Mouse (Mus musculus) neural tube, embryonic 13.5 days (tissue): ENCODE data around the gene Rpl38. TPM values are rescaled to one million over a fixed set of nuclear protein-coding genes. Genes with fewer than 3 reads are reported as not detected.

Source experiments
- ATAC-seq: fragments of 200-750 bp; cut with Nextera tagmentation; 2 replicates; pipeline ENCODE4 v1.8.0; 2017; ENCODE audit warnings: low read depth, mild to moderate bottlenecking, moderate TSS enrichment, moderate library complexity
- H3K27ac ChIP-seq: fragments of 300-500 bp; sonication (generic); replicated peaks from 2 replicates; pipeline ENCODE4 v1.5.1; 2015; ENCODE audit warnings: moderate library complexity, mild to moderate bottlenecking, inconsistent platforms
- H3K27me3 ChIP-seq: fragments of 300-500 bp; sonication (generic); 2 replicates; pipeline ENCODE4 v1.6.1; 2015; ENCODE audit warnings: mild to moderate bottlenecking, inconsistent platforms
- H3K36me3 ChIP-seq: fragments of 300-500 bp; sonication (generic); 2 replicates; pipeline ENCODE4 v1.6.1; 2015; ENCODE audit warnings: mild to moderate bottlenecking, inconsistent platforms
- H3K4me1 ChIP-seq: fragments of 300-500 bp; sonication (generic); replicated peaks from 2 replicates; pipeline ENCODE4 v1.6.1; 2015; ENCODE audit warnings: inconsistent platforms
- H3K4me2 ChIP-seq: fragments of 300-500 bp; sonication (generic); 2 replicates; pipeline ENCODE4 v1.6.1; 2015; ENCODE audit warnings: inconsistent platforms, mild to moderate bottlenecking, moderate library complexity
- H3K4me3 ChIP-seq: fragments of 300-500 bp; sonication (generic); 2 replicates; pipeline ENCODE4 v1.5.1; 2015; ENCODE audit warnings: mild to moderate bottlenecking, inconsistent platforms
- H3K9ac ChIP-seq: fragments of 300-500 bp; sonication (generic); 2 replicates; pipeline ENCODE4 v1.6.1; 2015; ENCODE audit warnings: moderate library complexity, mild to moderate bottlenecking, inconsistent platforms
- H3K9me3 ChIP-seq: fragments of 300-500 bp; sonication (generic); 2 replicates; pipeline ENCODE4 v1.6.1; 2016; ENCODE audit warnings: inconsistent platforms
- WGBS: fragments of 180-500 bp; shearing (Covaris S2); methylation state at CpG from one replicate; pipeline ENCODE4 v1.1.7; 2015; 5-methylcytosine and 5-hydroxymethylcytosine counted together
- polyA plus RNA-seq: library from polyadenylated mRNA; unstranded; fragments of >200 nt; fragmentation: Nextera tagmentation; extraction: Ambion mirVana; gene quantifications from 2 replicates; pipeline ENCODE4 v1.2.1, GENCODE M21; 2015

Rpl38 gene
- polyA plus RNA-seq, 1 experiment from 2014 or later, result 850 TPM

DNA sequence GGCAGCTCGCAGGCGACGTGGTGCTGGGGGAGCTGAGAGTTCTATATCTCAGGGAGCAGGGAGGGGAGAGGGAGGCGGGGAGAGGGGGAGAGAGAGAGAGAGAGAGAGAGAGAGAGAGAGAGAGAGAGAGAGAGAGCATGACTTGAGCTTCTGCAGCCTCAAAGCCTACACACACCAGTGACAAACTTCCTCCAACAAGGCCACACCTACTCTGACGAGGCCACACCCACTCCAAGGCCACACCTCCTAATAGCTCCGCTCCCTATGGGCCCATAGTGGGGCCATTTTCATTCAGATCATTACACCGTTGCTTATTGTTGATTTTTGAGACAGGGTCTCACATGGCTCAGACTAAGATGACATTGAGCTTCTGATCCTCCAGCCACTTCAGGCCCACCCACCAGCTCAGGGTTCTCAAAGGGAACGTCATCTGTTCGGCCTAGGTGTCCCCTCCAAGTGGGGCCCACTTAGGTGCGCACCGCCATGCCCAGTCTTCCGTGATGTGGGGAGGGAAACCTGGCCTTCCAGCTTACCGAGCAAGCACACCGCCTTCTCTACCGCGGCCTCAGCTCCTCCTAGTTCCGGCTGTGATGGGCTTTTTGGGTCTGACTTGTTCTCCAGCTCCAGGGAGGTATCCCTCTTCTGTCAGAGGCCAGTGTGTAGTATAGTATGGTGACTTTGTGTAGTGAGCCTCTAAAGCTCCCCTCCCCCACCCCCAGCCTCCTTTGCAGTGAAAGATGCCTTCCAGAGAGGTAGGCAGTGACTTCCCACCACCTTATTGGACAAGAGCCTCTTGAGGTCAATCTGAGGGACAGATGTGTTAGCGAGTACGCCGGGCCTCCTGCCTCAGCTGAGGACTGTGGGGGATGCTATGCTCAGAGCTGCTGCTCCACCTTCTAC lies 15.6 kb downstream of the Rpl38 start:
- no peak overlapping the region for H3K4me2 ChIP-seq
- peaks cover 40% of the 10 kb centered on the region for H3K4me1 ChIP-seq
- H3K9me3 ChIP-seq, result no peaks in the 10 kb centered on the region
- no peak overlapping the region for H3K27ac ChIP-seq
- no peak overlapping the region for H3K9ac ChIP-seq
- no peak for ATAC-seq
- WGBS, result 73% methylated on average over 20 of the region's 20 CpGs
- H3K36me3 ChIP-seq, result no peaks in the 10 kb centered on the region
- no peak overlapping the region for H3K4me3 ChIP-seq
- no peaks in the 10 kb centered on the region for H3K27me3 ChIP-seq

DNA sequence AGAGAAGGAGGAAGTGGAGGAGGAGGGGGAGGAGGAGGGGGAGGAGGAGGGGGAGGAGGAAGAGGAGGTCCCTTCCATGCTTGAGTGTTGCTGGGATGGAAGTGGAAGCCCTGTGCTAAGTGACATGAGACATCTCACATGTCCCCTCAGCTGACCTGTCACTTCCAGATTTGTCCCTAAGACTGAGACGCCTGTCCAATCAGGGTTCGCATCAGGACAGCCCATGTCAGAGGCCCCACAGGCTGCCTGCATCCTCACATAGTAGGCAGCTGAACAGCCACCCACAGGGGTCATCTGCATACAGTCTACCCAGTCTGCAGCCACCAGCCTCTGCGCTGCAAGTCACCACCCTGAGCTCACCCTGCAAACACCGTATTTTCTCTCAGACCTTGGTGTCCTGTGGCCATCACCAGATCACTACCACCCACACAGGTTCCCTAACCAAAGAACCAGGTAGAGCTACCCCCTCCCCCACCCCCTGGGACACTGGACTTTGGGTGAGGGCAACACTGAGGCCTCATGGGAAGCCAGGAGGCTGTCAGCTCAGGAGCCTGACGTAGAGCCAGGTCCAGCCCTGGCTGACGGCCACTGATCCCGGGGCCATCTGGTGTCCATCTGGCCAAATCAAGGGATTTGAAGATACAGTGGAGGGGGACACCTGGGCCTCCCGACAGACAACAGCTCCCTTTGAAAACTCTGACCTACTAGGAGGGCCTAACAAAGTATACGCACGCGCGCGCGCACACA lies 16.5 kb downstream of the Rpl38 start:
- Histone ChIP-seq H3K9me3 (no peaks in the 10 kb centered on the region), H3K27me3 (no peaks in the 10 kb centered on the region), H3K4me3 (no peak overlapping the region), H3K27ac (no peak overlapping the region), H3K9ac (no peak overlapping the region), H3K4me2 (no peak overlapping the region), H3K4me1 (peaks cover 32% of the 10 kb centered on the region), H3K36me3 (0 out of 2 replicates have a peak, but pooled peaks cover 1% of the 10 kb centered on the region)
- 66% methylated on average over 14 of the region's 14 CpGs for WGBS
- ATAC-seq, result no peak

DNA sequence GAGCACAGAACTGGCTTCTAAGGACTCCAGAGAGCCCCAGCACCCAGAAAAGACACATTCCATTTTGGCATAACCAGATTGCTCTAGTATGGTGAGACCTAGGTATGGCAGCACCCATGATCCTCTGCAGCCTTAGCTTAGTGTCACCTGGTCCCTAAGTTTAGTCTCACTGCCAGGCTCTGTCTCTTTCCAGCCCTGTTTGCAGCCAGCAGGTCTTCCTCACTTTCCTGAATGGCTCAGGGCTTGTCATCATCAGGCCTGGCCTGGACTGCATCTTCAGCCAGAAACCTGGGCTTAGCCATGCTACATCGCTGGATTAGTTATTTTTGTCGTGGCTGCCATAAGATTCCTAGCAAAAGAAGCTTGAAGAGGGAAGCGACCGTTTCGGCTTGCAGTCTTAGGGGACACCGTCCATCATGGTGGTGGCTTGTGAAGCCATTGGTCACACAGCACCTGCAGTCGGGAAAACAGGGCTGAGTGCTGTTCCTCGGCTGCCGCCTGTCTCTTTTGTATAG lies 17.3 kb downstream of the Rpl38 start:
- H3K36me3 ChIP-seq, result 0 out of 2 replicates have a peak, but pooled peaks cover 6% of the 10 kb centered on the region
- 0 out of 2 replicates have a peak overlapping the region, but pooled peaks have one; percentile 18 for H3K27ac ChIP-seq
- H3K27me3 ChIP-seq, result no peaks in the 10 kb centered on the region
- H3K4me1 ChIP-seq, result peaks cover 24% of the 10 kb centered on the region
- H3K9ac ChIP-seq, result no peak overlapping the region
- 72% methylated on average over 9 of the region's 9 CpGs for WGBS
- no peak overlapping the region for H3K4me2 ChIP-seq
- no peak overlapping the region for H3K4me3 ChIP-seq
- no peak for ATAC-seq
- H3K9me3 ChIP-seq, result no peaks in the 10 kb centered on the region

DNA sequence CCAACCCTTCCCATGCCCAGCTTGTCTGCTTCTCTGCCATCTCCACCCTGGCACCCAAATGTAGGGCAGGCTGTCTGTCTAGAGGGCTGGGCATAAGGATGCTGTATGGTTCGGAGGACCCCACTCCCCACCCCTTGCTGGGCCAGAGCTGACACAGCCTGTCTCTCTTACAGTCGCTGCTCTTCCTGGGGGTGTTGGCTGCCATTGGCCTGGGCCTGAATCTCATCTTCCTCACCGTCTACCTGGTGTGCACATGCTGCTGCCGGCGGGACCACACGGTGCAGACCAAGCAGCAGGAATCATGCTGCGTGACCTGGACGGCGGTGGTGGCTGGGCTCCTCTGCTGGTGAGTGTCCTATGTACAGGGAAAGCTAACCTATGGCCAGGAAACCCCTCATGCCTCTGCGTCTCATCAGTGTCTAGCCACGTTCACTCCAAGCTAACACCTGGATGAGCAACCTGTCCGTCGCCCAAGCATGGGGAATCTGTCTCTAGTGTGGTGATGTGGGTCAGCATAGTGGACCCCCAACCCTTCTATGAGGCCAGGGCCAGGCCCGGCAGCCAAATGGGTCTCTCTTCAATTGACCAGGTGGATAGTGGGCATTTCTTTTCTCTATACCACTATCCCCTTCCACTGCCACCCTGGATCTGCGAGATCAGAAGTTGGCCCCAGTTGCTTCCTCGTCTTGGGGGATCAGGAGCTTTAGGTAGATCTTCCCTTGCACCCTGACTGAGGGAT lies 18.1 kb downstream of the Rpl38 start:
- WGBS, result 93% methylated on average over 16 of the region's 16 CpGs
- peaks cover 18% of the 10 kb centered on the region for H3K4me1 ChIP-seq
- ATAC-seq, result no peak

DNA sequence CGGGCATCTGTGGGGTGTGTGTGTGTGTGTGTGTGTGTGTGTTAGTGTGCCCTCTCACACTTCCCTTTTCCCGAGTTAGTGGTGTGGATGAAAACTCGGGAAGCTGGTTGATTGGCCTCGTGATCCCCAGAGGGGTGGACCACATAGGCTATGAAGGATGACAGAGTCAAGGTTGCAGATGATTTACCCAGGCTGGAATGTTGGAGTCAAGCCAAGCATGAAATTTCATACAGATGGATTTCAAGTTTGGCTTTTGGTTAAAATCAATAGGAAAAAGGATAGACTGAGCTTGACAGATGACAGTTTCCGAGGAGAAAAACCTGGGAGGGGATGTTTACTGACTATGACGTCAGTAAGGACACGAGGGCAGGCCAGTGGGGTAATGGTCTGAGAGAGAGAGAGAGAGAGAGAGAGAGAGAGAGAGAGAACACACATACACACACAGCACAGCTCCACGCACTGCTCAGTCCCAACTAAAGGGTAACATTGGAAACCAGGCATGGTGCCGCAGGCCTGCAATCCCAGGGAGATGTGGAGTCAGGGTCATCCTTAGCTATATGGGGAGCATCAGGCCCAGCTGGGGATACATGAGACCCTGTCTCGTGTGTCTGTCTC lies 19.4 kb downstream of the Rpl38 start:
- H3K4me3 ChIP-seq, result no peak overlapping the region
- H3K36me3 ChIP-seq, result 0 out of 2 replicates have a peak, but pooled peaks cover 6% of the 10 kb centered on the region
- peaks cover 28% of the 10 kb centered on the region for H3K4me1 ChIP-seq
- no peak overlapping the region for H3K9ac ChIP-seq
- H3K4me2 ChIP-seq, result no peak overlapping the region
- H3K27me3 ChIP-seq, result no peaks in the 10 kb centered on the region
- H3K27ac ChIP-seq, result peak overlapping the region; percentile 49; the same call in 1 of the 2 replicates
- H3K9me3 ChIP-seq, result no peaks in the 10 kb centered on the region
- WGBS, result 56% methylated on average over 9 of the region's 10 CpGs
- ATAC-seq, result 0 out of 2 replicates have a peak, but pooled peaks have one; percentile 34

More for the DNA sequence above, 18.1 kb downstream of the Rpl38 start:
- Histone ChIP-seq H3K4me2 (no peak overlapping the region), H3K27me3 (no peaks in the 10 kb centered on the region), H3K4me3 (no peak overlapping the region), H3K27ac (no peak overlapping the region), H3K36me3 (0 out of 2 replicates have a peak, but pooled peaks cover 6% of the 10 kb centered on the region), H3K9me3 (no peaks in the 10 kb centered on the region), H3K9ac (0 out of 2 replicates have a peak overlapping the region, but pooled peaks have one; percentile 8)

DNA sequence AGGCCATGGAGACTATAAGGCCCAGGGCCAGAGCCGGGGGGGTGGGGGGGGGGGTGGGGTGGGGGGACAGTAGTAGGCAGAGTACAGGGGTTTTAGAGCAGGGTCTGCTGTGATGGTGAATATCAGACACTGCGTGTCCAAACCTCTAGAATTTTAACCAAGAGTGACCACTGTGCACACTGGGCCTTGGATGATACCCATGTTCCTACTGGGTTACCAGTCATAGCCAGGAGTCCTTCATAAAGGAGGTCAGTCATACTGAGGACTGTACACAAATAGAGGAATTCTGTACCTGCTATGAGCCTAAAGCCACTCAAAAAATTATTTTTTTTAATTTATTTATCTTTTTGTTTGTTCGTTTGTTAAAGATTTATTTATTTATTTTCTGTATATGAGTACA lies 20.4 kb downstream of the Rpl38 start:
- Histone ChIP-seq H3K27ac (no peak overlapping the region), H3K4me1 (peaks cover 28% of the 10 kb centered on the region), H3K4me2 (no peak overlapping the region), H3K9me3 (no peaks in the 10 kb centered on the region), H3K27me3 (no peaks in the 10 kb centered on the region), H3K4me3 (no peak overlapping the region), H3K9ac (no peak overlapping the region), H3K36me3 (peaks cover 6% of the 10 kb centered on the region; the same call in 1 of the 2 replicates)
- 92% methylated on average over 2 of the region's 3 CpGs for WGBS
- no peak for ATAC-seq

DNA sequence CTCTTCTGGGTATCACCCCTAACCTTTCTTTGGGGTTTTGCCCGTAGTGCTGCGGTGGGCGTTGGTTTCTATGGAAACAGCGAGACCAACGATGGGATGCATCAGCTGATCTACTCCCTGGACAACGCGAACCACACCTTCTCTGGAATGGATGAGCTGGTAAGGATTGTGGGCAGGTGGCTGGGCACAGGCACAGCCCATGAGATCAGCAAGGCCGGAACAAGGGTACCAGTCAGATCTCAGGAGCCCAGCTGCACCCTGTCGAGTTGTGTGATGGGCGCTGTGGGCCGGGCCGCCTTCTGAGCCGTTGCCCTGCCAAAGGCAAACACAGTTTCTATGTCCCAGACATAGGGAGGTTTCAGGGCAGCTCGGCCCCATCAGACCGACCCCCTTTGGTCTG lies 21.9 kb downstream of the Rpl38 start:
- Histone ChIP-seq H3K27ac (no peak overlapping the region), H3K4me1 (peaks cover 22% of the 10 kb centered on the region; the same call in 1 of the 2 replicates), H3K9ac (no peak overlapping the region), H3K27me3 (no peaks in the 10 kb centered on the region), H3K4me3 (no peak overlapping the region), H3K9me3 (no peaks in the 10 kb centered on the region), H3K36me3 (peaks cover 8% of the 10 kb centered on the region), H3K4me2 (no peak overlapping the region)
- ATAC-seq, result no peak
- WGBS, result 89% methylated on average over 15 of the region's 15 CpGs

DNA sequence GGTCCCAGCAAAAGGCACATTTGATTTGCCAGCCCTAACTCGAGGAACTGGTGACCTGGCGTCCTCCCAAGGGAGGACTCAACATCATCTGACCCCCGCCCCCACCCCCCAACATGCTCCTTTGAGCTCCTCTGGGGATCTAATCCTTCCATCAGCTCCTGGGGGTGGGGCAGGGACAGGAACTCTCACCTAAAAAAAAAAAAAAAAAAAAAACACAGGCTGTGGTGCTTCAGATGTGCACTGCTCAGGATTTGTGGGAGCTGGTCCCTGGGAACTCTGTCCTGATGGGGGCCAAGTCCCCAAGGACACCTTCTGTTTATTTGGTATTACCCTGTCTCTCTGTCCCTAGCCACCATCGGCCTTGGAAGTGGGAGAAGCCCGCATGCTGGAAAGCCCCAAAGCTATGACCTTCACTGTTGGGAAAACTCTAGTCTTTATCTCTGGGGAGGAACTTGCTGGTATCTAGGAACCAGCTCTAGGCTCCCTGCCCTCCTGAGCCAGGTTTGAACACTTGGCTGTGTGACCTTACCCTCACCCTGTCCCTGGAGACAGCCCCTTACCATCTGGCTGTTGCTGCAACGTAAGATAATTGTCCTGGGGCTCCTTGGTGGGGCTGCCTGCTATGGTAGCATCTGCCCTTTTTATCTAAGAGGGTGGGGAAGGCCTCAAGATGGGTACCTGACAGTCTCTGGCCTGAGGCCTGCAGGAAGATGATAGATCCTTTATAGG lies 23.3 kb downstream of the Rpl38 start:
- 62% methylated on average over 6 of the region's 6 CpGs for WGBS
- Histone ChIP-seq H3K27me3 (no peaks in the 10 kb centered on the region), H3K4me3 (no peak overlapping the region), H3K4me1 (peaks cover 16% of the 10 kb centered on the region; the same call in 1 of the 2 replicates), H3K4me2 (no peak overlapping the region), H3K9me3 (no peaks in the 10 kb centered on the region), H3K9ac (no peak overlapping the region), H3K27ac (no peak overlapping the region), H3K36me3 (peaks cover 19% of the 10 kb centered on the region)
- ATAC-seq, result no peak

DNA sequence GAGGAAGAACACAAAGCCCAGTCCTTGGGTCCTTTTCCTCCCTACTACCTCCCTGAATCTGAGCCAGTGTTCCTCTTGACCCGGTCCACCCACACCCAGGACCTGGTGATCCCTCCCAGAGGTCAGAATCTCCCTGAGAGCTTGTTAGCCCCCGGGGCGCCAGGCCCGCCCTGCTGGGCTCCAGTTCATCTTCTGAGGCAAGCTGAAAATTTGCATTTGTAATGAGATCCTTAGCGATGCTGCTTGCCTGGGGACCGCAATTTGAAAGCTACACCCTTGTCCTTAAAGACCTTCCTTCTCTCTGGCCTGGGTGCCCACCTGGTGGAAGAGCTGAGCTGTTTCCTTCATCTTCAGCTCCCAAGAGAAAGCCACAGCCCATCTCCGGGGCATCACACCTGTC lies 24.3 kb downstream of the Rpl38 start:
- Histone ChIP-seq H3K36me3 (peaks cover 26% of the 10 kb centered on the region), H3K4me1 (peaks cover 15% of the 10 kb centered on the region; the same call in 1 of the 2 replicates), H3K9me3 (no peaks in the 10 kb centered on the region), H3K4me2 (no peak overlapping the region), H3K27ac (no peak overlapping the region), H3K27me3 (no peaks in the 10 kb centered on the region), H3K9ac (no peak overlapping the region), H3K4me3 (no peak overlapping the region)
- WGBS, result 40% methylated on average over 7 of the region's 7 CpGs
- ATAC-seq, result no peak

DNA sequence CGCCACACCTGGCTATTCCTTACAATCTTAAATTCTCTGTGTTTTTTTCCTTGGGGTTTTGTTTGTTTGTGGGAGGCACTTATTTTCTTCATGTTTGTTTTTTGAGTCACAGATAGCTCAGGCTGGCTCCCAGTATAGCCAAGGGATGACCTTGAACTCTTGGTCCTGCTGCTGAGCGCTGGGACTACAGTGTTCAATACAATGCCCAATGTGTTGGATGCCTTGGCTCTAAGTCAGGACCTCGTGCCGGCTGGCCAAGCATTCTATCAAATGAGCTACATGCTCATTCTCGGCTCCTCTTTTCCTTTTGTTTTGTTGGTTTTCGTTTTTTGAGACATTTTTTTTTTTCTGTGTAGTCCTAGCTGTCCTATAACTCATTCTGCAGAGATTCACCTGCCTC lies 25.1 kb downstream of the Rpl38 start:
- Histone ChIP-seq H3K4me3 (no peak overlapping the region), H3K27ac (no peak overlapping the region), H3K4me1 (0 out of 2 replicates have a peak, but pooled peaks cover 10% of the 10 kb centered on the region), H3K9me3 (no peaks in the 10 kb centered on the region), H3K9ac (no peak overlapping the region), H3K27me3 (no peaks in the 10 kb centered on the region), H3K4me2 (no peak overlapping the region), H3K36me3 (peaks cover 31% of the 10 kb centered on the region)
- no peak for ATAC-seq
- WGBS, result 89% methylated on average over 6 of the region's 6 CpGs

DNA sequence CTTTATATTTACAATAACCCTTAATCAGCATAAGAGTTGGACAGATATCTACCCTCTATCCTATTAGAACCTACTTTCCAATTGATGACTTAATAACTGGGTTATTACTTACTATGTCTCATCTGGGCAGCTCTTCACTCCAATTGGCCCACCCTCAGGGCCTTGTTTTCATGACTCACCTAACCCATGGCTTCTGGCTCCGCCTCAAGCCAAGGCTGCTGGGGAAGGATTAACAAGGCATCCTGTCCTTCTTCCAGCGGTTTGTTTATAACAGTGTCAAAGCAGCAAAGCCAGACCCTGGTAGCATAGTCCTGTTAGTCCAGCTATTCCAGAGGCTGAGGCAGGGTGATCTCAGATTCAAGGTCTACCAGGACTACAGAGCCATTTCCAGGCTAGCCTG lies 26.1 kb downstream of the Rpl38 start:
- H3K9me3 ChIP-seq, result no peaks in the 10 kb centered on the region
- H3K36me3 ChIP-seq, result peaks cover 32% of the 10 kb centered on the region
- WGBS, result 90% methylated on average over 2 of the region's 2 CpGs
- ATAC-seq, result no peak
- H3K4me1 ChIP-seq, result 0 out of 2 replicates have a peak, but pooled peaks cover 10% of the 10 kb centered on the region
- no peaks in the 10 kb centered on the region for H3K27me3 ChIP-seq
- H3K4me2 ChIP-seq, result no peak overlapping the region
- H3K9ac ChIP-seq, result no peak overlapping the region
- no peak overlapping the region for H3K27ac ChIP-seq
- no peak overlapping the region for H3K4me3 ChIP-seq
